Mouse (Mus musculus): Measurements from ENCODE around the gene Hip1r.

The Hip1r gene

GRCm38 (mm10) chr5:123974616-123975111 lies 1.2 kb downstream of the Hip1r start:
- peak; percentile 41 for DNase-seq

- DNase-seq = peak; percentile 67
Measured at GRCm38 (mm10) chr5:123975668-123976180, 2.3 kb downstream of the Hip1r start.

GRCm38 (mm10) chr5:123977231-123977630 lies 3.8 kb downstream of the Hip1r start:
- DNase-seq = peak; percentile 18

GRCm38 (mm10) chr5:123978131-123978530 lies 4.7 kb downstream of the Hip1r start:
- DNase-seq = no peak

GRCm38 (mm10) chr5:123979221-123979979 lies 6.0 kb downstream of the Hip1r start:
- no peak for DNase-seq

GRCm38 (mm10) chr5:123979980-123980369 lies 6.5 kb downstream of the Hip1r start:
- no peak for DNase-seq

- DNase-seq = no peak
Measured at GRCm38 (mm10) chr5:123980521-123981249, 7.3 kb downstream of the Hip1r start.

GRCm38 (mm10) chr5:123981250-123981554 lies 7.8 kb downstream of the Hip1r start:
- DNase-seq = no peak

- DNase-seq = peak; percentile 1
Measured at GRCm38 (mm10) chr5:123982838-123983237, 9.4 kb downstream of the Hip1r start.

GRCm38 (mm10) chr5:123985434-123985833 lies 12.0 kb downstream of the Hip1r start:
- no peak for DNase-seq

- DNase-seq = no peak
Measured at GRCm38 (mm10) chr5:123986925-123987324, 13.5 kb downstream of the Hip1r start.

GRCm38 (mm10) chr5:123987511-123987910 lies 14.1 kb downstream of the Hip1r start:
- no peak for DNase-seq

- peak; percentile 70 for DNase-seq
Measured at GRCm38 (mm10) chr5:123989941-123990885, 16.8 kb downstream of the Hip1r start.

GRCm38 (mm10) chr5:123991321-123991720 lies 17.9 kb downstream of the Hip1r start:
- DNase-seq = no peak

GRCm38 (mm10) chr5:123992193-123992637 lies 18.8 kb downstream of the Hip1r start:
- DNase-seq = peak; percentile 83

GRCm38 (mm10) chr5:123992794-123993193 lies 19.4 kb downstream of the Hip1r start:
- peak; percentile 92 for DNase-seq

- peak; percentile 71 for DNase-seq
Measured at GRCm38 (mm10) chr5:123993263-123994036, 20.0 kb downstream of the Hip1r start.

GRCm38 (mm10) chr5:123994468-123994867 lies 21.0 kb downstream of the Hip1r start:
- DNase-seq = no peak

- DNase-seq = no peak
Measured at GRCm38 (mm10) chr5:123995388-123995787, 22.0 kb downstream of the Hip1r start.

- DNase-seq = peak; percentile 69
Measured at GRCm38 (mm10) chr5:123996194-123996593, 22.8 kb downstream of the Hip1r start.

GRCm38 (mm10) chr5:123996695-123997094 lies 23.3 kb downstream of the Hip1r start:
- no peak for DNase-seq

GRCm38 (mm10) chr5:123997211-123997751 lies 23.9 kb downstream of the Hip1r start:
- no peak for DNase-seq

Data from lung, postnatal 10 days (tissue).